Mouse (Mus musculus) embryonic facial prominence, embryonic 11.5 days (tissue): ENCODE measurements around the gene Sptan1. TPM values are rescaled to one million over a fixed set of nuclear protein-coding genes. Genes with fewer than 3 reads are reported as not detected.

Experiments
- ATAC-seq: fragments of 200-750 bp; cut with Nextera tagmentation; replicated peaks from 2 replicates; pipeline ENCODE4 v1.8.0; 2017; ENCODE audit warnings: low read depth; ENCODE audit not compliant: insufficient number of reproducible peaks, low FRiP score, low TSS enrichment
- DNase-seq: peaks from one replicate; pipeline ENCODE4 v3.0.0-alpha.2; 2015; ENCODE audit warnings: low spot score
- H3K27ac ChIP-seq: fragments of 300-500 bp; sonication (generic); replicated peaks from 2 replicates; pipeline ENCODE4 v1.5.1; 2014; ENCODE audit warnings: mild to moderate bottlenecking, low read depth, low read length, control low read depth
- H3K27me3 ChIP-seq: fragments of 300-500 bp; sonication (generic); 2 replicates; pipeline ENCODE4 v1.6.1; 2014; ENCODE audit warnings: mild to moderate bottlenecking, low read length, moderate library complexity, mixed read lengths; ENCODE audit not compliant: control insufficient read depth, insufficient read depth
- H3K36me3 ChIP-seq: fragments of 300-500 bp; sonication (generic); replicated peaks from 2 replicates; pipeline ENCODE4 v1.6.1; 2014; ENCODE audit warnings: low read depth, mild to moderate bottlenecking, low read length, moderate library complexity, mixed read lengths; ENCODE audit not compliant: control insufficient read depth, insufficient read depth
- H3K4me1 ChIP-seq: fragments of 300-500 bp; sonication (generic); 2 replicates; pipeline ENCODE4 v1.6.1; 2014; ENCODE audit warnings: low read length, mixed read lengths; ENCODE audit not compliant: control insufficient read depth, insufficient read depth
- H3K4me2 ChIP-seq: fragments of 300-500 bp; sonication (generic); 2 replicates; pipeline ENCODE4 v1.6.1; 2014; ENCODE audit warnings: low read depth, mild to moderate bottlenecking, control low read depth, low read length, moderate library complexity
- H3K4me3 ChIP-seq: fragments of 300-500 bp; sonication (generic); 2 replicates; pipeline ENCODE4 v1.5.1; 2014; ENCODE audit warnings: low read depth, low read length, control low read depth
- H3K9ac ChIP-seq: fragments of 300-500 bp; sonication (generic); replicated peaks from 2 replicates; pipeline ENCODE4 v1.6.1; 2014; ENCODE audit warnings: mild to moderate bottlenecking, control low read depth, low read length
- H3K9me3 ChIP-seq: fragments of 300-500 bp; sonication (generic); replicated peaks from 2 replicates; pipeline ENCODE4 v1.6.1; 2016; ENCODE audit warnings: mild to moderate bottlenecking, low read length, inconsistent platforms, mixed read lengths; ENCODE audit not compliant: control insufficient read depth
- WGBS: fragments of 180-500 bp; shearing (Covaris S2); extraction: QIAGEN DNeasy Blood & Tissue Kit; methylation state at CpG from one replicate; pipeline ENCODE4 v1.1.7; 2014; 5-methylcytosine and 5-hydroxymethylcytosine counted together
- polyA plus RNA-seq: library from polyadenylated mRNA; unstranded; fragments of >200 nt; fragmentation: Nextera tagmentation; extraction: Ambion mirVana; gene quantifications from 2 replicates; pipeline ENCODE4 v1.2.1, GENCODE M21; 2014

Gene Sptan1
- polyA plus RNA-seq, 1 experiment from 2014 or later, result 108 TPM

DNA sequence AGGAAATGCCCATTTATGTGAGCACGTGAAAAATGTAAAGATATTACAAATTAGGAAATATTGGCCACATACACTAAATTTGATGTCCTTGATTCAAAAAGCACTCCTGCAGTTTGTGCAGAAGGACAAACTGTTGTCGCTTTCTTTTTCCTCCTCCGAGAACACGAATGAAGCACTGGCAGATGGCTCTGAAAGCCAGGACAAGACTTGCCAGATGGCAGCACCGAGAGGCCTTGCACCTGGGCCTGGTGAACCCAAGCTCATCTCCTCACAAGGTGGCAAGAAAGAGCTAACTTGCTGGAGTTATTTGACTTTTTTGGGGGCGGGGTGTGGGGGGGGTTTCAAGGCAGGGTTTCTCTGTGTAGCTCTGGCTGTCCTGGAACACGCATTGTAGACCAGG, 24.5 kb upstream of the Sptan1 start:
- H3K4me2 ChIP-seq, result no peak overlapping the region
- H3K27ac ChIP-seq, result no peak overlapping the region
- 97% methylated on average over 7 of the region's 7 CpGs for WGBS
- H3K4me1 ChIP-seq, result no peaks in the 10 kb centered on the region
- peaks cover 2% of the 10 kb centered on the region; the same call in 1 of the 2 replicates for H3K36me3 ChIP-seq
- no peak overlapping the region for H3K4me3 ChIP-seq
- H3K9ac ChIP-seq, result no peak overlapping the region
- ATAC-seq, result no peak
- no peaks in the 10 kb centered on the region for H3K27me3 ChIP-seq
- DNase-seq, result no peak
- no peaks in the 10 kb centered on the region for H3K9me3 ChIP-seq

DNA sequence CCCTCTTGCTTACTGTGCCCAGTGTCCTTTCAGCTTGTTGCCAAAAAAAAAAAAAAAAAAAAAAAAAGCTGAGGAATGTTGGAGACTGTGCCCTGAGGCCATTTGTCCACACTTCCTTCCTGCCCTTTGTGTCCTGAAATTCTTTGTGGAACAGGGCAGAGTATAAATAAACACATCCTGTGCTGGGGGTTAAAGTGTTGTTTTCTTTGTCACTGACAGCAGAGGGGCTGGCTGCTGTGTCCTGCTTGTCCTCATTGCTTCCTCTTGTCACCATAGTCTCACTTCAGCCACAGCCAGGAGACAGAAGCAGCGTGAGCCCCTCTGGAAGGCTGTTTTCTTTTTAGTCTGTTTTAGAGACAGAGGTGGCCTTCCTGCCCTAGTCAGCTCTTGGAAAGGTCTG, 20.6 kb upstream of the Sptan1 start:
- 14% methylated on average over 1 of the region's 1 CpGs for WGBS
- peaks cover 2% of the 10 kb centered on the region for H3K36me3 ChIP-seq
- H3K9ac ChIP-seq, result no peak overlapping the region
- H3K4me1 ChIP-seq, result no peaks in the 10 kb centered on the region
- H3K9me3 ChIP-seq, result no peaks in the 10 kb centered on the region
- H3K4me2 ChIP-seq, result no peak overlapping the region
- no peaks in the 10 kb centered on the region for H3K27me3 ChIP-seq
- no peak for ATAC-seq
- H3K4me3 ChIP-seq, result no peak overlapping the region
- peak; percentile 37 for DNase-seq
- no peak overlapping the region for H3K27ac ChIP-seq

DNA sequence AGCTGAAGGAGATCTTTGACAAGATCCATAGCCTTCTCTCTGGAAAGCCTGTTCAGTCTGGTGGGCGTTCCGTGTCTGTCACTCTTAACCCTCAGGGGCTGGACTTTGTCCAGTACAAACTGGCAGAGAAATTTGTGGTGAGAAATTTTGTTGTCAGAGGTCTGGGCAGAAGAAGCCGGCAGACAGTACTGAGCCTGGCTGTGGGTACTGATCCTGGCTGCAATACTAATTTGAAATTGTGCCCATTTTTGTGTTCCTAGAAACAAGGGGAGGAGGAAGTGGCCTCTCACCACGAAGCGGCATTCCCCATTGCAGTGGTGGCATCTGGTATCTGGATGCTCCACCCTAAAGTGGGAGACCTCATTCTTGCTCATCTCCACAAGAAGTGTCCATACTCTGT, 16.5 kb upstream of the Sptan1 start:
- Histone ChIP-seq H3K4me2 (no peak overlapping the region), H3K36me3 (peaks cover 4% of the 10 kb centered on the region), H3K27ac (no peak overlapping the region), H3K9me3 (no peaks in the 10 kb centered on the region), H3K4me3 (no peak overlapping the region), H3K27me3 (no peaks in the 10 kb centered on the region), H3K9ac (no peak overlapping the region), H3K4me1 (no peaks in the 10 kb centered on the region)
- 94% methylated on average over 5 of the region's 5 CpGs for WGBS
- ATAC-seq (no peak), DNase-seq (no peak)

DNA sequence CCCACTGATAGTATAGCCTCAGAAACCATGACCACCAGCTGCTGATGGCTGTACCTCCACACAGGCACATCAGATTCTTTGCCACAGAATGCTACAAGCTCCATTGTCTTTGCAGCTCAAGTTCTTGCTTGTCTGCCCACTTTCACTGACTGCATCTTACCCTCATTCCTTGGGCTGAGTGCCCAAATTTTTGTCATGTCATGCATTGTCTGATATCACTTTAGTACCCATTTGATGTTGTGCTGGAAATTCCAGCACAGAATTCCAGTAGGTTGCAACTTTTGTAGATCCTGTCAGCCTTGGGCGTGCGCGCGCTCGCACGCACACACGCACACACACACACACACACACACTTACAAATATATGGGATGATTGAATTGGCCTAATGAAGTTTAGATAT, 4.1 kb upstream of the Sptan1 start:
- Histone ChIP-seq H3K9me3 (no peaks in the 10 kb centered on the region), H3K4me2 (no peak overlapping the region), H3K27me3 (no peaks in the 10 kb centered on the region), H3K4me1 (no peaks in the 10 kb centered on the region), H3K4me3 (no peak overlapping the region), H3K36me3 (no peaks in the 10 kb centered on the region; the same call in 1 of the 2 replicates), H3K9ac (no peak overlapping the region), H3K27ac (no peak overlapping the region)
- no peak for ATAC-seq
- no peak for DNase-seq
- 95% methylated on average over 7 of the region's 7 CpGs for WGBS

DNA sequence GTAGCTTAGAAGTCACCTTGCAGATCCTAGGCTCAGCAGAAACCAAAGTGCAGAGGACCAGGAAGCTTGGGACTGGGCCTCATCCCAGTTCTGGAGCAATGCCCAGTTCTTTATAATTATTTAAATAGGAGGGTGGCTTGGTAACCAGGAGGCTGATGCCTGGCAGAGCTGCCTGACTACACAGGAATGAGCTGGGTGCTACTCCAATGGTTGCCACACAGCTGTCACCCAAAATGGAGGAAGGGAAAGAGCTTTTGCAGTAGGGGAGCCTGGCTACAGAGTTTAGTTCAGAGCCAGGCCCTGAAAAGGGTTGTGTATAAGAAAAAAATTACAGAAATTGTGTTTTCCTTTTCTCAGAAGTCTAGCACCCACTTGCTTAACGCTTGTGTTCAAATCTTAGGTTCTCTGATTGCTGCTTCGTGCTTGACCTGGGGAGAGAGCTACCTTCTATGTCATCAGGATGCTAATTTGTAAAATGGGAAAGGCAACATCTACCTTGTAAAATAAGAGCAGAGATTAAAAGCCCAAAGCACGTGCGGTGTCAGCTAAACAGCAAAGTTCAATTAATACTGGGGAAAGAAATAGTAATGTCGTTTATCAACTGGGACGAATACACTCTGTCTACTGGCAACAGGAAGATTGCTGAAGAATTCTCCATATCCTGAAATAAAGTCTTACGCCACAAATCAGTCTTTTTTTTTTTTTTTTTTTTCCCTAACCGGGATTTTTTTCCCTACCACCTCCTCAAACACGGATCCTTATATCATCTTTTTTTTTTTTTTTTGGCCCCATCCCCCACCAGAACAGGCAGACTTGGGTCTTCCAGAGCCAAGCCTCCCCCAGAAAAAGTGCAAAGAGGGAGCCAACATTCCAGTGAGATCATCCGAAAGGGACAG, 758 bp upstream of the Sptan1 start:
- 18% methylated on average over 10 of the region's 10 CpGs for WGBS
- Histone ChIP-seq H3K9me3 (no peaks in the 10 kb centered on the region), H3K4me3 (peak overlapping the region; percentile 93), H3K36me3 (no peaks in the 10 kb centered on the region), H3K4me1 (no peaks in the 10 kb centered on the region), H3K27me3 (no peaks in the 10 kb centered on the region), H3K4me2 (peak overlapping the region; percentile 53), H3K9ac (peak overlapping the region; percentile 94), H3K27ac (peak overlapping the region; percentile 72)
- no peak for ATAC-seq
- no peak for DNase-seq

DNA sequence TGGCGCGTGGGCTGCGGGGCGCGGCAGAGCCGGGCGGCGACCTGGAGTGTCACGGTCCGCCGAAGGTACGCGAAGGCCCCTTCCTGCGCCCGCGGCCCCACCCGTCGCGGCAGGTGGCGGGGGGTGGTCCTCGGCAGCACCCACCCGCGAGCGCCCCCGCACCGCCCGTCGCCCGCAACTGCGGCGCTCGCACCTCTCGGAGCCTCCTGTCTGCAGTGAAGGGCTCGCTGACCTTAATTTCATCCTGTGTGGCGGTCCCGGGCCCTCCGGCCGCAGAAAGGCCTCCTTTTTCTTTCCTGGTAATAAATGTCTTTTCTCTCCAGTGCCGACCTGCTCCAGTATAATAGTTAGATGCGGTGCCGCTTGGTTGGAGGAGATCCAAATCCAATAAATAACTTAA, 546 bp downstream of the Sptan1 start:
- Histone ChIP-seq H3K4me1 (no peaks in the 10 kb centered on the region), H3K4me3 (peak overlapping the region; percentile 93), H3K4me2 (peak overlapping the region; percentile 53), H3K9ac (peak overlapping the region; percentile 94), H3K36me3 (no peaks in the 10 kb centered on the region), H3K27ac (peak overlapping the region; percentile 72), H3K27me3 (no peaks in the 10 kb centered on the region), H3K9me3 (no peaks in the 10 kb centered on the region)
- DNase-seq (peak; percentile 56), ATAC-seq (0 out of 2 replicates have a peak, but pooled peaks have one; percentile 20)
- 1% methylated on average over 38 of the region's 41 CpGs for WGBS

DNA sequence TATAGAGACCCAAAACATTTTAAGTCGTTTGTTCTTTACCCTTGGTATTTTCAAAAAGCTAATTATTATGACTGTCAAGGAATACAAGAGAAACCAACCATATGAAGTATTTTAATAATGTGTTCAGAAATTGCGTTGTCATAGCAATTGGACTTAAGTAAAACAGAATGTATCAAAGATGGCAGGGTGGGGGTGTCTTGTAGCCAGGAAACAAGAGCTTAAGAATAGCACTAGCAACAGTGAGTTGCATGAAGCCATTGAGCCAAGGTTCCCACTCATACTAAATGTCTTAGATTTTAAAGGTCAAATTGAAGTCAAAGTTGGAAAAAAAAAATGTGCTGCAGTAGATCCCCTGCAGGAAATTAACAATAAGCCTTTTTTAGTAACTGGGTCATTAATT, 1.5 kb downstream of the Sptan1 start:
- Histone ChIP-seq H3K9ac (no peak overlapping the region), H3K4me3 (peak overlapping the region; percentile 93; the same call in 1 of the 2 replicates), H3K4me1 (no peaks in the 10 kb centered on the region), H3K9me3 (no peaks in the 10 kb centered on the region), H3K4me2 (peak overlapping the region; percentile 53), H3K27ac (no peak overlapping the region), H3K36me3 (no peaks in the 10 kb centered on the region), H3K27me3 (no peaks in the 10 kb centered on the region)
- DNase-seq (peak; percentile 19), ATAC-seq (no peak)
- 74% methylated on average over 2 of the region's 2 CpGs for WGBS

DNA sequence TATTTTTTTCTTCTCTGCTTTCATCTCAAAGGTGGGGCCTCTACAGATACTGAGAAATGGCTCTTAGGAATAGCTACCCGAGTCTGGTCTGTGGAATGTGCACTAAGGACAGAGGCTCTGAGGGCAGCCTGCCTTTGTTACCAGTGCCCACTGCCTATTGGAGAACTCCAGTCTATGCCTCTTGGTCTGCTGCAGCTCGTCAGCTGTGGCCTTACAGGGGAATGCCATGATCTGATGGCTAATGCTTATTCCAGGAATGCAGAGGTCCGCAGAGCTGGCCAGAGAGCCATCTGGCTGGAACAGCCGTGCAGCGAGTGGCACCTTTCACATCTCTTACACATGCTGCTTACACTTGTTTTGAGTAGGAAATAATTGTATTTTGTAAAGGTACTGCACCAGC, 2.4 kb downstream of the Sptan1 start:
- ATAC-seq (no peak), DNase-seq (no peak)
- Histone ChIP-seq H3K27ac (no peak overlapping the region), H3K4me3 (no peak overlapping the region), H3K27me3 (no peaks in the 10 kb centered on the region), H3K9me3 (no peaks in the 10 kb centered on the region), H3K4me2 (no peak overlapping the region), H3K9ac (no peak overlapping the region), H3K4me1 (no peaks in the 10 kb centered on the region), H3K36me3 (no peaks in the 10 kb centered on the region)
- WGBS, result 69% methylated on average over 5 of the region's 5 CpGs
